ENCODE assay signal across 10 mouse cellular contexts in the genomic region with DNA sequence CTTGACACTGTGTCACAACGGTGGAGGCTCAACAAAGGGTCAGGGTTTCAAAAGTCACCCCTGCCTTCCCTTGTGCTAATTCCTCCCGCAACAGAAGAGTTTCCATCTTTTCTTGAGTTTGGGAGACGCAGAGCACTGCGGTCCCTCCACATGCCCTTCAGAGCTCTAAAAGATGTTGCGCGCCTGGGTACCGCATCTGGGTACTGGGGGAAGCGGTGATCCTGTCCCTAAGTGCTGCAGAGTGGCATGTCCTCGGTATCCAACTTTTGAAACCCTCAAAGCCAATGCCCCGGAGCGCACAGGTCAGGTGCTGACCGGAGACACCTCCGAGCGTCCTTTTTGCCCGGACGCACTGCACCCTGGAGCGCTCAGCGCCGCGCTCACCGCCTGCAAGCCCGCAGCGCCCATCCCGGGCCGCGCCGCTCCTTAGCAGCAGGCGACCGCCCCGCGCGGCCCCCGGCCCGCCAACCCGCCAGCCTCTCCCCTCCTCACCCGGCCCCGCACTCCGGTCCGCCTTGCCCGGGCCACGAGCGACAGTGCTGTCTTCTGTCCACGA. TPM values are rescaled to one million over a fixed set of nuclear protein-coding genes. Genes with fewer than 3 reads are reported as not detected.
DNase-seq lines count a peak whose midpoint lies in the region; ATAC-seq lines count a peak whose summit lies in the region.
"Had no signal": no experiment of that assay in that cellular context is flagged by ENCODE, and none has a peak within 500 bp of the region (broad histone marks: within the 10 kb centered on the region; RNA-seq: fewer than 3 reads in every experiment).

No protein-coding gene starts in this region.

- H3K4me2 ChIP-seq in heart, embryonic 12.5 days: peak overlapping the region; percentile 100
- H3K4me2 ChIP-seq in forebrain, embryonic 12.5 days: peak overlapping the region; percentile 91
- peak overlapping the region; percentile 92 for H3K4me2 ChIP-seq in neural tube, embryonic 13.5 days

- H3K9ac ChIP-seq in heart, embryonic 12.5 days: no peak overlapping the region
- H3K9ac ChIP-seq in forebrain, embryonic 12.5 days: peak overlapping the region; percentile 68
- peak overlapping the region; percentile 73 for H3K9ac ChIP-seq in neural tube, embryonic 13.5 days

- H3K4me3 ChIP-seq in heart, embryonic 12.5 days: peak overlapping the region; percentile 70
- peak overlapping the region; percentile 71 for H3K4me3 ChIP-seq in forebrain, embryonic 12.5 days (replicated peaks)
- peak overlapping the region; percentile 73 for H3K4me3 ChIP-seq in neural tube, embryonic 13.5 days

- H3K9me3 ChIP-seq in heart, embryonic 12.5 days (replicated peaks): no peaks in the 10 kb centered on the region
- no peaks in the 10 kb centered on the region for H3K9me3 ChIP-seq in forebrain, embryonic 12.5 days
- H3K9me3 ChIP-seq in neural tube, embryonic 13.5 days: no peaks in the 10 kb centered on the region

- 2% methylated on average over 39 of the region's 43 CpGs for WGBS in heart, embryonic 12.5 days
- WGBS in forebrain, embryonic 12.5 days: under 1% methylated on average over 41 of the region's 43 CpGs
- WGBS in neural tube, embryonic 13.5 days: 1% methylated on average over 42 of the region's 43 CpGs

- H3K27ac ChIP-seq in heart, embryonic 12.5 days (ENCODE audit: poor library complexity, severe bottlenecking): no peak overlapping the region
- H3K27ac ChIP-seq in forebrain, embryonic 12.5 days: no peak overlapping the region; the same call in 1 of the 2 replicates
- no peak overlapping the region for H3K27ac ChIP-seq in neural tube, embryonic 13.5 days (replicated peaks)

- H3K27me3 ChIP-seq in heart, embryonic 12.5 days (replicated peaks): peaks cover 30% of the 10 kb centered on the region
- H3K27me3 ChIP-seq in forebrain, embryonic 12.5 days: peaks cover 9% of the 10 kb centered on the region; the same call in 1 of the 2 replicates
- H3K27me3 ChIP-seq in neural tube, embryonic 13.5 days: peaks cover 18% of the 10 kb centered on the region

- DNase-seq in heart, adult 9 months (ENCODE audit: low spot score in 2 of 2): no peak
- DNase-seq in Muller cell, postnatal 12 days (ENCODE audit: inconsistent ontology term): peak; percentile 36
- peak; percentile 17 for DNase-seq in kidney, postnatal 10 days
- no peak for DNase-seq in adrenal gland, postnatal 25 days
- DNase-seq in lung, postnatal 4 days: no peak

- H3K4me1 ChIP-seq in heart, embryonic 12.5 days (replicated peaks): peaks cover 8% of the 10 kb centered on the region; the same call in 1 of the 2 replicates
- H3K4me1 ChIP-seq in forebrain, embryonic 12.5 days: peaks cover 6% of the 10 kb centered on the region; the same call in 1 of the 2 replicates
- peaks cover 14% of the 10 kb centered on the region for H3K4me1 ChIP-seq in neural tube, embryonic 13.5 days (replicated peaks)

- H3K36me3 ChIP-seq in heart, embryonic 12.5 days: no peaks in the 10 kb centered on the region
- no peaks in the 10 kb centered on the region for H3K36me3 ChIP-seq in forebrain, embryonic 12.5 days (replicated peaks)
- H3K36me3 ChIP-seq in neural tube, embryonic 13.5 days: no peaks in the 10 kb centered on the region
- H3K36me3 ChIP-seq: G1E had no signal

- no peak for ATAC-seq in heart, embryonic 12.5 days (ENCODE audit: insufficient number of reproducible peaks, low FRiP score)
- peak; percentile 66 for ATAC-seq in forebrain, embryonic 12.5 days (ENCODE audit: low FRiP score)
- ATAC-seq in neural tube, embryonic 13.5 days (ENCODE audit: low read depth): peak; percentile 78

RNA-seq across cellular contexts. Expression of gene Ugt8a, which starts 0.8 kb away (rescaled TPM):
- 0.23 and 0.41 TPM in 2 replicates for polyA plus RNA-seq in heart, embryonic 12.5 days (2016; fragmentation: Nextera tagmentation; extraction: Ambion mirVana)
- polyA plus RNA-seq in forebrain, embryonic 12.5 days (2016; fragmentation: Nextera tagmentation; extraction: Ambion mirVana): 4.1 and 5.3 TPM in 2 replicates
- polyA plus RNA-seq in neural tube, embryonic 13.5 days (2015; fragmentation: Nextera tagmentation; extraction: Ambion mirVana): 4.9 and 5.5 TPM in 2 replicates
- not detected in 2 replicates for total RNA-seq in adrenal gland, postnatal 25 days (2021)
- polyA plus RNA-seq: G1E; gonadal fat pad, adult 2 months had no signal

Comparison
In these comparisons a context has a peak if more than half of its experiments do, and no peak if none do; other contexts are left out.
1. DNase-seq: peak in Muller cell, postnatal 12 days (single experiment) and kidney, postnatal 10 days (single experiment); none in heart, adult 9 months (0 of 2), adrenal gland, postnatal 25 days (single experiment) and lung, postnatal 4 days (0 of 2).
2. Peak in every context shown above with its lines, with median percentiles within 50 percentile points of each other: H3K4me2 ChIP-seq and H3K4me3 ChIP-seq.